Mouse (Mus musculus): Measurements from ENCODE around the gene Satl1. TPM values are rescaled to one million over a fixed set of nuclear protein-coding genes. Genes with fewer than 3 reads are reported as not detected.

Gene Satl1
- polyA plus RNA-seq, 1 experiment from 2014 or later, result not detected

DNA sequence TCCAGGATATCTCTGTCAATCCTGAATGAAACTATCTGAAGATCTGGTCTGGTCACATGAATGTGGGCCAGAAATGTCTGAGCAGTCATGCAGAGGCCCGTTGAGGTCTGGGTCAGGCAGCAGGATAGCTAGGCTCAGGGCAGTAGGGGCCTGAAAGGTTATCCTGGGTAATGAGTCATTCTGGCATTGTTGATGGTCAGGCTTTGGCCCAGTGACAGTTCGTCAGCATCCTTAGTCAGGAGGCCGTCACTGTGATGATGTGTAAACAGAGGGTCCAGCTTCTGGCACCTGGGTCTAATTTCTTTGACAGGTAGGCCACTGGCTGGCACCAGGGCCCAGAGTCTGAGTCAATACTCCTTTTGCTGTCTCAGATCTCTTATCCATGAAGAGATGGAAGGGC, 67.1 kb downstream of the Satl1 start:
- no peak overlapping the region for H3K27ac ChIP-seq (ENCODE audit: low read length)
- H3K4me3 ChIP-seq (ENCODE audit: low read length), result no peak overlapping the region
- H3K4me2 ChIP-seq (ENCODE audit: low read depth, low read length), result no peak overlapping the region
- H3K9me3 ChIP-seq (replicated peaks; ENCODE audit: control insufficient read depth, low read length), result no peaks in the 10 kb centered on the region
- no peaks in the 10 kb centered on the region for H3K27me3 ChIP-seq (ENCODE audit: control insufficient read depth, insufficient read depth, low read length)
- no peaks in the 10 kb centered on the region for H3K36me3 ChIP-seq (ENCODE audit: control insufficient read depth, insufficient read depth)
- 77% methylated on average over 3 of the region's 3 CpGs for WGBS
- H3K4me1 ChIP-seq (ENCODE audit: control insufficient read depth, insufficient read depth, low read length), result no peaks in the 10 kb centered on the region
- no peak for ATAC-seq (replicated peaks; ENCODE audit: extremely low read depth, insufficient read depth, low FRiP score)
- H3K9ac ChIP-seq (ENCODE audit: low read length), result no peak overlapping the region

Other genes starting within 250 kb of the Satl1 start
- not detected in 2 replicates for gene 4933403O08Rik, start 167.7 kb downstream of the Satl1 start, polyA plus RNA-seq (2015; fragmentation: Nextera tagmentation; extraction: Ambion mirVana)
- 84.4 and 87.8 TPM in 2 replicates for gene Apool, start 95.4 kb downstream of the Satl1 start, polyA plus RNA-seq (2015; fragmentation: Nextera tagmentation; extraction: Ambion mirVana)
- gene 2010106E10Rik, start 88.5 kb upstream of the Satl1 start, polyA plus RNA-seq (2015; fragmentation: Nextera tagmentation; extraction: Ambion mirVana), result 0.26 TPM in 1 of 2 replicates, not detected in the other
- 4.8 and 6.7 TPM in 2 replicates for gene Zfp711, start 193.7 kb upstream of the Satl1 start, polyA plus RNA-seq (2015; fragmentation: Nextera tagmentation; extraction: Ambion mirVana)

All from heart, embryonic 16.5 days (tissue).